Mouse (Mus musculus) limb, embryonic 11.5 days (tissue): Measurements from ENCODE around the gene Sgms1. TPM values are rescaled to one million over a fixed set of nuclear protein-coding genes. Genes with fewer than 3 reads are reported as not detected.

ENCODE experiments used
- ATAC-seq: fragments of 200-750 bp; cut with Nextera tagmentation; 2 replicates; pipeline ENCODE4 v1.8.0; 2017; ENCODE audit warnings: low read depth; ENCODE audit not compliant: insufficient number of reproducible peaks, low FRiP score, low TSS enrichment
- DNase-seq: peaks from one replicate; pipeline ENCODE4 v3.0.0-alpha.2; 2015; ENCODE audit warnings: low spot score
- H3K27ac ChIP-seq: fragments of 300-500 bp; sonication (generic); replicated peaks from 2 replicates; pipeline ENCODE4 v1.5.1; 2014; ENCODE audit warnings: low read depth, mild to moderate bottlenecking, low read length
- H3K27me3 ChIP-seq: fragments of 300-500 bp; sonication (generic); 2 replicates; pipeline ENCODE4 v1.6.1; 2014; ENCODE audit warnings: mild to moderate bottlenecking, low read length, mixed read lengths; ENCODE audit not compliant: control insufficient read depth, insufficient read depth
- H3K36me3 ChIP-seq: fragments of 300-500 bp; sonication (generic); 2 replicates; pipeline ENCODE4 v1.6.1; 2014; ENCODE audit warnings: mild to moderate bottlenecking, low read length, moderate library complexity, mixed read lengths; ENCODE audit not compliant: control insufficient read depth, insufficient read depth
- H3K4me1 ChIP-seq: fragments of 300-500 bp; sonication (generic); 2 replicates; pipeline ENCODE4 v1.6.1; 2014; ENCODE audit warnings: low read length, mixed read lengths; ENCODE audit not compliant: control insufficient read depth, insufficient read depth
- H3K4me2 ChIP-seq: fragments of 300-500 bp; sonication (generic); 2 replicates; pipeline ENCODE4 v1.6.1; 2014; ENCODE audit warnings: low read depth, mild to moderate bottlenecking, moderate library complexity; ENCODE audit not compliant: severe bottlenecking
- H3K4me3 ChIP-seq: fragments of 300-500 bp; sonication (generic); 2 replicates; pipeline ENCODE4 v1.5.1; 2014; ENCODE audit warnings: low read depth, low read length
- H3K9ac ChIP-seq: fragments of 300-500 bp; sonication (generic); 2 replicates; pipeline ENCODE4 v1.6.1; 2014; ENCODE audit warnings: mild to moderate bottlenecking, low read length
- H3K9me3 ChIP-seq: fragments of 300-500 bp; sonication (generic); 2 replicates; pipeline ENCODE4 v1.6.1; 2016; ENCODE audit warnings: low read length; ENCODE audit not compliant: control insufficient read depth
- whole genome bisulfite sequencing: fragments of 180-500 bp; shearing (Covaris S2); extraction: QIAGEN DNeasy Blood & Tissue Kit; methylation state at CpG from one replicate; pipeline ENCODE4 v1.1.7; 2014; 5-methylcytosine and 5-hydroxymethylcytosine counted together
- polyA plus RNA-seq: library from polyadenylated mRNA; unstranded; fragments of >200 nt; fragmentation: Nextera tagmentation; extraction: Ambion mirVana; gene quantifications from 2 replicates; pipeline ENCODE4 v1.2.1, GENCODE M21; 2014

Sgms1 gene
- polyA plus RNA-seq, 1 experiment from 2014 or later, result 13.5 TPM

DNA sequence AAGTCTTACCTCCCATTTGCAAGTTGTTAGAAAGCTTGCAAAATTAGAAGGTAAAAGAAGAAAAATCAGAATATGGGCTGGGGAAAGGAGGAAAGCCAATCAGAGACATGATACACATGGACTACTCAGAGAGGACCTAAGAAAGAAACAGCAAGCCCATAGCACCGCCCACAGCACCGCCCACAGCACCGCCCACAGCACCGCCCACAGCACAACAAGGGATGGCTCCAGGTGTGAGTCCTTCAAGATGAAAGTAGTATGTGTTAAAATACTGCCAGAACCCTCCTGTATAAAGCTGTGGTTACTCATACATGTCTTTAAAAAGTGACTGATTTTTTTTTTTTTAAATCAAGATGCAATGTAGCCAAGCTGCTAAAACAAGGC, 44.8 kb downstream of the Sgms1 start:
- ATAC-seq, result no peak
- Histone ChIP-seq H3K27me3 (no peaks in the 10 kb centered on the region), H3K27ac (no peak overlapping the region), H3K36me3 (no peaks in the 10 kb centered on the region), H3K4me3 (no peak overlapping the region), H3K4me1 (peaks cover 9% of the 10 kb centered on the region), H3K9ac (no peak overlapping the region), H3K9me3 (no peaks in the 10 kb centered on the region), H3K4me2 (peak overlapping the region; percentile 7; the same call in 1 of the 2 replicates)
- no peak for DNase-seq
- 14% methylated on average over 4 of the region's 4 CpGs for WGBS

DNA sequence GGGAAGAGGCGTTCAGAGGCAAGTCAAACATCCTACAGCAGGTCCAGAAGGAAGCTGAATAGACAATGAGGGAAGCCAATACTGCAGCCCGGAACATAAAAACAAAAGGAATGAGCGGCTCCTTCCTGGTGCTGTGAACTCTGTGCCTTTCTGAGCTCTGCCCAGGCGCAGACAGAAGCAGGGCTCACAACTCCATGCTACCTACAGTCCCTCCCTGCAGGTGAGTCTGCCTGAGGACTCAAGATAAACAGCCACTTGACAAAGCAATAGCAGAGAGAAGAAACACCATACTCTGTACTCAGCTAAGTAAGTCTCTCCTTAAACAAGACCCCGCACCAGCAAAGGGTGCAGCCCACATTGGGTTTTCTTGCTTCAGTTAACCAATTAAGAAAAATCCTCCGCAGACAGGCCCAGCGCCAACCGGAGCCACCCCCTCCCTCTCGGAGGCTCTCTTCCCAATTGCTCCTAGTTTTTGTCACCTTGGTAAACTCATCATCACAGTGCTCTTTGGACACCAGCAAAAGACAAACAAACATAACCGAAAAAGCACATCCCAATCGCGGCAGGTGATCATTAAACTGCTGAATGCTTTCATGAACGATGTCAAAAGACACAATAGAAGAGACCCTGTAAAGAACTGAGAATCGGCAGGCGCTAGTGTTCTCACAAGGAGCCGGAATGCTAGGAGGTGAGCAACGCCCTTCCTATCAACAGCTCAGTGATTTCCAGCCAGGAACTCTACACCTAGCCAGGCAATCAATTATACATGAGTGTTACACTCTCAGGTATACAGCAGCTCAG, 45.4 kb downstream of the Sgms1 start:
- H3K9ac ChIP-seq, result no peak overlapping the region
- ATAC-seq (no peak), DNase-seq (no peak)
- no peak overlapping the region for H3K27ac ChIP-seq
- peaks cover 9% of the 10 kb centered on the region for H3K4me1 ChIP-seq
- 9% methylated on average over 17 of the region's 17 CpGs for WGBS
- H3K4me2 ChIP-seq, result peak overlapping the region; percentile 7; the same call in 1 of the 2 replicates
- no peaks in the 10 kb centered on the region for H3K36me3 ChIP-seq
- H3K4me3 ChIP-seq, result no peak overlapping the region; the same call in 1 of the 2 replicates
- H3K9me3 ChIP-seq, result no peaks in the 10 kb centered on the region
- no peaks in the 10 kb centered on the region for H3K27me3 ChIP-seq

DNA sequence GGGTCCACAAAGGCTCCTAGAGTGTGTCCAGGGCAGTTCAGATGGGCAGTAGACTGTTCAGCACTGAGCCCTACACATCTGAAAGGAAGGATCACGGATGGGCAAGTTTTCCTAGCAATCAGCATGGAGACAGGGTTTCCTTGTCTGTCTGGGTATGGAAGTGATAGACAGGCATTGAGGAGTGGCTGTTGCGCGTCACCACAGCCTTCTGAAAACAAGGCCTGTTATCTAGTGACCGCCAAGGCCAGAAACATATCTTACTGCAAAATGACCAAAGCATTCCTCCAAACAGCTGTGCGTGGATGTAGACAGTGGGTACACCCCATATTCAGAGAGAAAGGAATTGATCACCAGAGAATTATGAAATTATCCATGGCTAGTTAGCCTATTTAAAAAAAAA, 47.1 kb downstream of the Sgms1 start:
- no peaks in the 10 kb centered on the region for H3K36me3 ChIP-seq
- H3K27ac ChIP-seq, result no peak overlapping the region
- 86% methylated on average over 5 of the region's 5 CpGs for WGBS

DNA sequence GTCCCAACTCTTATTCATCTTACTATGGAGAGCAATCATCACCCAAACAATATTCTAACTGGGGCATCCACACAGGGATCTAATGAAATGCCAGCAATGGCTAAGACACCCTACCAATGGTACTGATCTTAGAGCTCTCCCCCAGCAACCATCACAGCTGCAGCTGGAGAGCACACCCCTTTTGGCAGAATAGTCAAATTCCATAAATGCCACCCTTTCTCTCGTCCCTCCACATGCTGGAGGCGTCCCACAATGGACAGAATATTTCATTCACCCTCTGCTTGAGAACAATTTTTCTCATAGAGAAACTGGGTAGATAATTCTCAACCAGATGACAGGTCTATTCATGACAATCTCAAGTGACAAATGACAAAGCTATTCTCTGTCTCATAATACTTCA, 48.4 kb downstream of the Sgms1 start:
- Histone ChIP-seq H3K4me2 (no peak overlapping the region), H3K9ac (no peak overlapping the region), H3K4me3 (no peak overlapping the region), H3K27ac (no peak overlapping the region), H3K4me1 (peaks cover 8% of the 10 kb centered on the region), H3K27me3 (no peaks in the 10 kb centered on the region), H3K9me3 (no peaks in the 10 kb centered on the region), H3K36me3 (no peaks in the 10 kb centered on the region)
- WGBS, result 78% methylated on average over 2 of the region's 2 CpGs
- ATAC-seq, result no peak
- DNase-seq, result no peak

More for the DNA sequence above, 47.1 kb downstream of the Sgms1 start:
- H3K4me1 ChIP-seq, result peaks cover 10% of the 10 kb centered on the region
- no peak for DNase-seq
- no peaks in the 10 kb centered on the region for H3K27me3 ChIP-seq
- H3K9me3 ChIP-seq, result no peaks in the 10 kb centered on the region
- no peak overlapping the region for H3K4me2 ChIP-seq
- no peak overlapping the region for H3K9ac ChIP-seq
- H3K4me3 ChIP-seq, result no peak overlapping the region
- no peak for ATAC-seq

DNA sequence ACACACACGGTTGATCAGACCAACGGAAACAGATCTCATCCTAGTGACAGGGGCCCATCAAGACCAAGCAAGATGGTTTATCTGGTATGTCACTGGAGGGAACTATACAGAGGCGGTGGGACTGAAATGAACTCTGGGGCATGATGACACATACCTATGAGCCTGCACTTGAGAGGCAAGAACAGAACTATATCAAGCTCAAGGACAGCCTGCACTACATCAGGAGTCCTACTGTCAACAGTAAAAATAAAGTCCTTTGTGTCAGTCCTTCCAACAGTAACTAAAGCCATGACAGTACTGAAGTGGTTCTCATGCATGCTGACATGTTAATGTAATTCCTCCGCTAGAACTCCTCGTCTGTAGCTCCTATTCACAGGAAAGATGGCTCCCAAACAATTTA, 49.3 kb downstream of the Sgms1 start:
- no peak for DNase-seq
- H3K36me3 ChIP-seq, result no peaks in the 10 kb centered on the region
- no peak overlapping the region for H3K27ac ChIP-seq
- no peaks in the 10 kb centered on the region for H3K9me3 ChIP-seq
- H3K4me3 ChIP-seq, result no peak overlapping the region
- H3K4me1 ChIP-seq, result peaks cover 8% of the 10 kb centered on the region
- H3K4me2 ChIP-seq, result no peak overlapping the region
- WGBS, result 93% methylated on average over 5 of the region's 5 CpGs
- H3K27me3 ChIP-seq, result no peaks in the 10 kb centered on the region
- no peak overlapping the region for H3K9ac ChIP-seq
- no peak for ATAC-seq

DNA sequence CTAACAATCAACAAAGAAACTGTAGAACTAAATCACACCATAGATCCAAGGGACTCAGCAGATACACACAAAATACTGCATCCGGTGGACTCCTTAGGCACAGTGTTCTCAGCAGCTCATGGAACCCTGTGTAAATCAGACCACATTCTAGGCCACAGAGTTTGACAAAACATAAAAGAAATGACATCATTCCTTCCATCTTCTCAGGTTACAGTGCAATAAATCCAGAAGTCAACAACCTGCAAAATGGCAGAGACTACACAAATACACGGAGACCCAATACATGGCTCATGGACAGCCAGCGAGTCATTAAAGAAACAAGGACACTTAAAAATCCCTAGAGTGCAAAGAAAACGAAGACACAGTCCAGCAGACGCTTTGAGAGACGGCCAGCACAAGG, 51.8 kb downstream of the Sgms1 start:
- Histone ChIP-seq H3K36me3 (no peaks in the 10 kb centered on the region), H3K27me3 (no peaks in the 10 kb centered on the region), H3K9me3 (no peaks in the 10 kb centered on the region), H3K4me3 (no peak overlapping the region), H3K4me2 (no peak overlapping the region), H3K27ac (no peak overlapping the region), H3K4me1 (peaks cover 3% of the 10 kb centered on the region; the same call in 1 of the 2 replicates), H3K9ac (no peak overlapping the region)
- no peak for DNase-seq
- WGBS, result 28% methylated on average over 6 of the region's 6 CpGs
- ATAC-seq, result no peak

DNA sequence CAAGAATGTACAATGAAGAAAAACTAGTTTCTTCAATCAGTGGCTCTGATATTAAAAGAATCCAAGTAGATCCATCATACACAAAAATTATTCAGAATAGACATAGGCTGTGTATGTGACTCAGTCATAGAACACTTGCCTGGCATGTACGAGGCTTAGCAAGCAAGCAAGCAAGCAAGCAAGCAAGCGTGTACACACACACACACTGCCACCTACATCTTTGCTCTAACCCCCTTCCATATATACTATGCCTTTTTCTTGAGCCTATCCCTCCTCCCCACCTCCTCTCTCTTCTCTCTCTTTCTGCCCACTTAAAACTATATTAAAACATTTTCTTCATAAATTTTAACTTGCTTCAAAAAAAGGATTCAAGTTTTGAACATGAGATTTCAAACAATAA, 54.8 kb downstream of the Sgms1 start:
- no peaks in the 10 kb centered on the region for H3K27me3 ChIP-seq
- no peak overlapping the region for H3K4me3 ChIP-seq
- H3K4me1 ChIP-seq, result peaks cover 3% of the 10 kb centered on the region; the same call in 1 of the 2 replicates
- H3K9me3 ChIP-seq, result no peaks in the 10 kb centered on the region
- H3K27ac ChIP-seq, result no peak overlapping the region
- ATAC-seq (no peak), DNase-seq (no peak)
- no peak overlapping the region for H3K4me2 ChIP-seq
- H3K9ac ChIP-seq, result no peak overlapping the region
- H3K36me3 ChIP-seq, result no peaks in the 10 kb centered on the region
- WGBS, result 91% methylated on average over 2 of the region's 2 CpGs

DNA sequence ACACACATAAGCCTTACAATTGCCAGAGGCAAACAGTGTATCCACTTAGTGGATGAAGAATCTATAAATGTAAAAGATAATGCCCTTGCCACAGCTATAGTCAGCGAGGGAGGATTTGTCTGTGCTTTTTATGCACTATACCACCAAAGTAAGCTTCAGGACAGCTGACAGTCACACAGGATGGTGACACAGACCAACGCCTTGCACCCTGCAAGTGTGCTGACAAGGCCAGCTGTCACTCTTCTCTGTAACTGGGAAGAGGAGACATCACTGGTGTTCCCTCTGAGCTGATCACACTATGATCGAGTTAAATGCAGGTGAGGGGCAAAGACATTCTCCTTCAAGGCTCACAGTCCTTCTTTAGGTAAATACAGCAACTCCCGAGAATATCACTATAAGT, 56.0 kb downstream of the Sgms1 start:
- H3K27ac ChIP-seq, result no peak overlapping the region
- no peak for DNase-seq
- no peaks in the 10 kb centered on the region for H3K9me3 ChIP-seq
- no peak overlapping the region for H3K9ac ChIP-seq
- H3K4me3 ChIP-seq, result no peak overlapping the region
- no peak for ATAC-seq
- peaks cover 3% of the 10 kb centered on the region; the same call in 1 of the 2 replicates for H3K4me1 ChIP-seq
- no peaks in the 10 kb centered on the region for H3K36me3 ChIP-seq
- H3K27me3 ChIP-seq, result no peaks in the 10 kb centered on the region
- no peak overlapping the region for H3K4me2 ChIP-seq
- 83% methylated on average over 4 of the region's 4 CpGs for WGBS
